Mouse (Mus musculus) layer of hippocampus, adult 11-12 months (tissue): ENCODE measurements around the gene Tmem63c.

Source experiments
- DNase-seq: peaks from one replicate; pipeline ENCODE4 v3.0.0; 2022; ENCODE audit warnings: low spot score

The Tmem63c gene

GRCm38 (mm10) chr12:87054873-87055272, 33.7 kb downstream of the Tmem63c start:
- DNase-seq: no peak

GRCm38 (mm10) chr12:87057066-87057465, 35.9 kb downstream of the Tmem63c start:
- DNase-seq: no peak

- DNase-seq: no peak
Observed at GRCm38 (mm10) chr12:87065446-87065845, 44.3 kb downstream of the Tmem63c start.

- peak; percentile 64 for DNase-seq
Observed at GRCm38 (mm10) chr12:87066429-87066828, 45.3 kb downstream of the Tmem63c start.

GRCm38 (mm10) chr12:87070520-87070919, 49.4 kb downstream of the Tmem63c start:
- DNase-seq: no peak

GRCm38 (mm10) chr12:87076610-87077009, 55.5 kb downstream of the Tmem63c start:
- DNase-seq: no peak

- no peak for DNase-seq
Observed at GRCm38 (mm10) chr12:87082797-87083196, 61.7 kb downstream of the Tmem63c start.

- no peak for DNase-seq
Observed at GRCm38 (mm10) chr12:87087236-87087635, 66.1 kb downstream of the Tmem63c start.

GRCm38 (mm10) chr12:87088331-87088730, 67.2 kb downstream of the Tmem63c start:
- peak; percentile 39 for DNase-seq

- DNase-seq: no peak
Observed at GRCm38 (mm10) chr12:87089255-87089654, 68.1 kb downstream of the Tmem63c start.

- DNase-seq: no peak
Observed at GRCm38 (mm10) chr12:87089701-87090100, 68.6 kb downstream of the Tmem63c start.

- DNase-seq: no peak
Observed at GRCm38 (mm10) chr12:87091916-87092315, 70.8 kb downstream of the Tmem63c start.

- DNase-seq: no peak
Observed at GRCm38 (mm10) chr12:87093249-87093648, 72.1 kb downstream of the Tmem63c start.

- DNase-seq: no peak
Observed at GRCm38 (mm10) chr12:87093671-87094070, 72.5 kb downstream of the Tmem63c start.

GRCm38 (mm10) chr12:87100331-87100730, 79.2 kb downstream of the Tmem63c start:
- no peak for DNase-seq

- DNase-seq: no peak
Observed at GRCm38 (mm10) chr12:87102165-87102631, 81.1 kb downstream of the Tmem63c start, which contains the start of gene Ngb. Gene Ngb (minus strand): TSS chr12:87102539.

- no peak for DNase-seq
Observed at GRCm38 (mm10) chr12:87103471-87103870, 82.3 kb downstream of the Tmem63c start.

- no peak for DNase-seq
Observed at GRCm38 (mm10) chr12:87104796-87105195, 83.7 kb downstream of the Tmem63c start.

GRCm38 (mm10) chr12:87107357-87107977, 86.3 kb downstream of the Tmem63c start:
- DNase-seq: no peak

- no peak for DNase-seq
Observed at GRCm38 (mm10) chr12:87121918-87122589, 100.9 kb downstream of the Tmem63c start.

- no peak for DNase-seq
Observed at GRCm38 (mm10) chr12:87127256-87127655, 106.1 kb downstream of the Tmem63c start.

- no peak for DNase-seq
Observed at GRCm38 (mm10) chr12:87130224-87130623, 109.1 kb downstream of the Tmem63c start.

- no peak for DNase-seq
Observed at GRCm38 (mm10) chr12:87131181-87131580, 110.0 kb downstream of the Tmem63c start.

GRCm38 (mm10) chr12:87131619-87132018, 110.5 kb downstream of the Tmem63c start:
- peak; percentile 28 for DNase-seq
